Mouse (Mus musculus) CD8-positive naive resting alpha-beta T cell, adult 2 months (primary cell): Measurements from ENCODE around the gene 2010109A12Rik.

Experiments
- DNase-seq, 2 experiments: peaks; one replicate each; pipeline ENCODE4 v3.0.0; 2022; ENCODE audit warnings: low read depth in 2 of 2, low spot score in 2 of 2

Gene 2010109A12Rik

DNA sequence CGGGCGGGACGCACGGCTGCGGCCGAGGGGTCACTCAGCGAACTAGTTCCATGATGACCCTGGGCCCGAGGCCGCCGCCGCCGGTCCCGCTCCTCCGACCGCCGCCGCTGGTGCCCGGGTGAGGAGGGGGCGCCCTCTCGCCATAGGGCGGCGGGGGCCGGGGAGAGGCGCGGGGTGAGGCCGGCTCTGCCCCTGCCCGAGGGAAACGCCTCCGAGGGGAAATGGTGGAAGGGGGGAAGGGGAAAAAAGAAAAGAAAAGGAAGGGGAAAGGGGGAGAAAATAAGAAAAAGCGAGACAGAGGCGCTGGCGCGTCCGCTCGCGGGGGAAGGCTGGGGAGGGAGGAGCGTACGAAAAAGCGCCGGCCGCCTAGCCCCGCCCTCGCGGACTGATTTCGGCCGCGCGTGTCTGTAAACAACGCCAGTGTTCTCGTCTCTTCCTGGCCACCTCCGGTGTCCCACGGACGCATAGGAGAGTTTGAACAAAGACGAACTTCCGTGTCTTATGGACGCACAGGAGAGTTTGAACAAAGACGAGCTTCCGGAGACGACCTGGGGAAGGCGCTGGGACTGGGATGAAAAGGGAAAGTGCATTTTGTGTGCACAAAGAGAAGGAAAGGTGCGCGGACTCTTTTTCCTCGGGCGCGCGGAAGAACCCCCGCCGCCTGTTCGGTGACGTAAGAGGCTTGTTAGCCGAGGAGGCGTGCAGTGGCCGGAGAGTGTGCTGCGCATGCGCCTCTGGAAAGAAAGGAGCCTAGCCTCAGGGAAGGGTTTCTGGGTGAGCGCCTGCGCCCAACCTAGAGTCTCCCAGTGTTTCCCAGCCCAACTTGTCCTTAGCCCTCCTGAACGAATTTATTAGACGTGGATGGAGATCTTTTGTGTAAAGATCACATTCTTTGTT is at the start of gene 2010109A12Rik, which contains the start of gene Ccni:
Gene 2010109A12Rik (plus strand): TSS at position 410 of the 897 bp plus-strand sequence.
Gene Ccni (minus strand): TSS at position 387 of the 897 bp plus-strand sequence.
- DNase-seq, result peak; percentile 92 to 96

- DNase-seq, result no peak
Observed at GRCm38 (mm10) chr5:93163541-93163940, 42.8 kb upstream of the 2010109A12Rik start.

DNA sequence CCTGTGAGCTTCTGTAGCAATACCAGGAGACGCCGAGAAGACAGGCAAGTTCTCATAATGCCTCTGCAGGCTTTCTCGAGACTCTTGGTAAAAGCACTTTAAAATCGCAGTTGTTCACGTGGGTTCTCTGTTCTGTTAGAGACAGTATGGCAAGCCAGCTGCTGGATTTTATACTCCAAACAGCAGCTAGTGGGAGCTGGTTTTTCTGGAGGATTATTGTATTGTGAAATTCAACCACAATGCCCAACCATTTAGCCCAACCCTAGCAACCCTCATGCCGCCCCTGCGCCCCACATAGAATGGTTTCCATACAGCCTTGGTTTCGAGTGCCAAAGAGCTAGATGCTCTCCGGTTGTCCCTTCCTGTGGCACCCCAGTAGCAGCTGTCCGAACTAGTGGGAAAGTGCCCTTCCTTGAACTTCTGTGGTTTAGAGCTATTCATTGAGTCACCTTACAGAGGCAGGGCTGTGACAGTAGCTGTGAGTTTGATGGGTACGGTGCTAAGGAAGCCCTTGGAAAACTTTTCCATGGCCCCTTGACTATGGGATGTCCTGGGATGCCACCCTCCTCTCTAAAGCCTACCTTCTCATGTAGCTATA is 38.3 kb upstream of the 2010109A12Rik start:
- no peak for DNase-seq

GRCm38 (mm10) chr5:93168654-93169053 is 37.7 kb upstream of the 2010109A12Rik start:
- no peak for DNase-seq

DNA sequence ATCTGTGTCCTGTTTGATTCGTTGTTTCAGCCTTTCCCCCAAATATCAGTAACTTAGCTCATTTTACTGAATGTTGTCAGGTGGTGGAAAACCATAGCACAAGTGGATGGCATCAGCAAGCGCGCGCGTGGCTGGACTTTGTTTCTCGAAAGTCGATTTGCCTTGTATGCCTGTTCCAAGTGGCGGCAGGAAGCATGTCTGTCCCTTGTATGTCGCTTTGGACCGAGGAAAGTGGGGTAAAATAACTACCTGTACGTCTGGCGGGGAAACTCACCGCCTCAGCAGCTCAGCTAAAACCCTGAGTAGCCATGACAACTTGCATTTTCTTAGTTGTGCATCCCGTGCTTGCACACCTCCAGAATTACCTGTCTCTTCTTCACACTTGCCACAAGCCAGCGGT is 34.9 kb upstream of the 2010109A12Rik start:
- no peak for DNase-seq

DNA sequence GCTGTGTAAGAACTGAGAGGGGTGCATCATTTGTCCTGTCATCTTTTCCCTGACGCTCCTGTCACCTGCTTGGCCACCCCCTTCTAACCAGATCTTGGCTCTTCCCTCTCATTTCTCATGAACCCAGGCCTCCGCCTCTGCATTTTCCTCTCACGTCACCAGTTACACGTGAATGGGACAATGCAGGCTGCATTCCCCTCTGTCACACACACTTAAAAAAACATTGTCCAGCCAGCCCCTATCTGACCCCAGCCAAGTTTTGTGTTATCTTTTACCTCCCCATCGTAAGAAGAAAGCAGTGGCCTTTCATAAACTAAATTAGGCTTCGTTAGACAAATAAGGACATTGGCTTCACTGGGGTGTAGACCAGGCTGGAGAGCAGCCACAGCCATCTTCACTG is 33.8 kb upstream of the 2010109A12Rik start:
- no peak for DNase-seq

DNA sequence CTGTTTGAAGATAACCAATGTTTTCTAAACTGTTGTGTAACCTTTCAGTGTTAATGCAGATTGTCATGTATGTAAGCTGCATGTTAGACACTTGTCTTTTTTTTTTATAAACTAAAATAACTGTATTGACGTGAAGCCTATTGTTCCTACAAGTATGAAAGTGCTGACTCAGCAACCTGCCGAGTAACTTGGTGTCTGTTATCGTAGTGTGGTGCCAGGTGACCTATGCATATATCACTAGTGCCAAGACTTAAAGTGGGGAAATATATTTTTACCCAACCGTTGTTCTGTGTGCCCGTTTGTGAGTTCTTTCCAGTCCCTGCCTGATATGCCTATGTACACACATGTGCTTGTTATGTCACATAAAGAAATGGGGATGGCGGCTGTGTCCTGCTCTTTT is 31.6 kb upstream of the 2010109A12Rik start:
- DNase-seq, result no peak

- no peak for DNase-seq
Observed at GRCm38 (mm10) chr5:93178616-93179015, 27.7 kb upstream of the 2010109A12Rik start.

GRCm38 (mm10) chr5:93180252-93180651 is 26.1 kb upstream of the 2010109A12Rik start:
- peak in 1 of 2 experiments; percentile 28 for DNase-seq

DNA sequence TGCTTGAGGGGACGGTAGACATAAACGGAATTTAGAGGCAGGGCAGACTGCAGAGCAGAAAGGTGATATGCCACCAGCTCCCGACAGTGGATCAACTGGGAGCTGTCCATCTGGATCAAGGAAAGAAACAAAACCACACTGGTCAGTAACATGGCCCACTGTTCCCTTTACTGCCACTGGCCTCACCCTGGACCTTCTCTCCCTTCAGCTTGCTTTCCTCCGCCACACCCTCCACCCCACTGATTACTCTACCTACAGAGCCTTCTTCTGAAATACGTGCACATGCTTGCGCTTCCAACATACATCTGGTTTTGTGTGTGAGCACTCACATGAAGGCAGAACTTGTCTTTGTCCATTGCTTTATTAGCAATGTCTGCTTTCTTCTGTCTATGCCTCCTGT is 23.0 kb upstream of the 2010109A12Rik start:
- no peak for DNase-seq

DNA sequence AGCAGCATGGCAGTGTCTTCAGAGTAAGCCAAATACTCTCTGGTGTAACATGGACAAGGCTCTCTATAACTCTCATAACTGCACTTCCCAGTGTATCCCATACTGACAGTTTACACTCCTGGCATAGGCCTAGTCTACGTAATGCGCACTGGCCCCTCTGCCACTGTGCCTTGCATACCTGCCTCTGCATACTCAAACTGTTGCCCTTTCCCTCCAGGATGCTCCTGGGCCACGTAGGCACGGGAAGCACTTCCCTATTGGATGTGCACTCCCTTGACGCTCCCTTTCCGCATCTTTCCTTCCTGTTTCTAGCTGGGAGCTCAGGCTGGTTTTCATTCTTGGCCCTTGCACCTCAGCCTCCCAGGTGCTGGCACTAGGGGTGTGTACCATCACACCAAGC is 21.8 kb upstream of the 2010109A12Rik start:
- DNase-seq, result no peak

DNA sequence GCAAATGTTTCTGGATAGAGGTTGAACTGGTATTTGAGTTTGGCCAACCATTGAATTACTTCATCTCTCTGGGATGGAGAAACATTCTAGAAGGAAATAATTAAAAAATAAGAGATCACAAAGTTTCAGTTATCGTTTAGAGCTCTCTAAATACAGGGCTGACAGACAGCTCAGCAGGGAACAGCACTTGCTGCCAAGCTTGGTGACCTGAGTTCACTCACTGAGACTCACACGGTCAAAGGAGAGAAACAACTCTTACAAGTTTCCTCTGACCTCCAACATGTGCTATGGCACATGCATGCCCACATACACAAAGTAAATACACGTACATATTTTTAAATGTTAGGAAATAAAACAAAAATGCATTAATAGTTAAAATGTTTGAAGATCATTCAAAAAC is 16.7 kb upstream of the 2010109A12Rik start:
- DNase-seq, result no peak

DNA sequence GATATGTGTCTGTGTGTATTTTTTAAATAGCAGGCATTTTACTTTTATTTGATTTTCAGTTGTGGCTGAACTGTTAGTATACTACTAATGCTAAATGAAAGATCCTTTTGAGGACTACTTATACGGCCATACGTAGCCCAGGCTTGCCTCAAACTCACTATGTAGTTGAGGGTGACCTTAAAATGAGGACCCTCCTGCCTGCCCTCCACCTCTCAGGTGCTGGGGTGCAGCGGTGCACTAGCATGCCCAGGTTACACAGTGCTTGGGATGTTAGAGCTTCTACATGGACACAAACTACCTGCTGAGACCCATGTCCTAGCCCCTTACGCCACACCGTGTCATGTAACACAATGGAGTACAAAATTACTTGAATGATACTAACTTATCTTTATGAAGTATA is 15.9 kb upstream of the 2010109A12Rik start:
- no peak for DNase-seq

DNA sequence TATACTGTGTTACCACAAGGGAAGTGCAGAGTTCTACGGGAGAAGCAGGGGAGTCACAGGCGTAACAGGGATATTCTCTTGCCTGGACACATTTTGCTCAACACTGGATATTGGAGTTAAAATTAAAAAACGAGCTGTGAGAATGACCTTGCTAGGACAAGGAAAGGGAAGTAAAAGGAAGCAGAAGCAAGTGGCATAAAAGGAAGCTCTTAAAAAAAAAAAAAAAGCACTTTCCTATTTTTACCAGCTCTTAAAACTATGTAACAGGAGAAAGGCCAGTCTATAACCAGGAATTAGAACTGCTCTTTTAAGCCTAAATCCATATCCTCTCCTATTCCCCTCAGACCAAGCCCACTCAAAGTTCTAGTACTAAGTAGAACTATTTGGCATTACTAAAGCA is 8.1 kb upstream of the 2010109A12Rik start:
- no peak for DNase-seq

DNA sequence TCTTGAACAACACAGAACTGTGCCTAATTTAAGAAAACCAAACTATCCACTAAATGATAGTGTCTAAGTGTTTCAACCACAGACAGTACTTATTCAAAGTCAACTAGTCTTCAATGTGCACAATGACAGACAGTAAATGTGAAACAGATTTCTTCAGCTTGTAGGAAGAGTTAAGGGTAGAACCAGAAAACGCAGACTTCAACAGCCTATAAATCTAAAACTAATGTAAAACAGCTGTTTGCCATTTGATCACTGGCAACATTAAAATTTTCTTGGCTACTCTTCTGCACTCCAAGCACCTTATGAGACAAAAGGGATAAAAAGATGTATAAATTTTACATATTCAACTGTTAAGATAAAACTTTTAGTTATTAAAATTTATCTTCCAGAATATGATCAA is 5.1 kb upstream of the 2010109A12Rik start:
- DNase-seq, result no peak

GRCm38 (mm10) chr5:93205371-93206108 is 778 bp upstream of the 2010109A12Rik start:
- peak; percentile 56 to 58 for DNase-seq

GRCm38 (mm10) chr5:93207006-93207348 is 659 bp downstream of the 2010109A12Rik start:
- DNase-seq, result no peak

GRCm38 (mm10) chr5:93207555-93207954 is 1.2 kb downstream of the 2010109A12Rik start:
- DNase-seq, result no peak

DNA sequence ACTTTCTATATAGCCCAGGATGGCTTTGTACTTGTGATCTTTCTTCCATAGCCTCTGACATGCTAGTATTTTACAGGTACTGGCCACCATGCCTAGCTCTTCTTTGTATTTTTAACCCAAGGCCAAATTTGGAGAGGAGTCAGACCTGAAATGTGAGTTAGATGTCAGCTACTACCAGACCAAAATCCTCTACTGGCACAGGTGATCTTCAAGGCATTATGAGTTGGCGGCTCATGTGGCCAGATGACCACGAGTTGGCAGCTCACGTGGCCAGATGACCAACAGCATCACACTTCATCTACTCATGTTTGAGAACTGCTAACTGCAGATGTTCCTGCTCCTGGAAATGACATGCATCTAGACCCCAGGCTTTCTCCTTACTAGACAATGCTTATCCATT is 12.1 kb downstream of the 2010109A12Rik start:
- no peak for DNase-seq

GRCm38 (mm10) chr5:93221661-93222060 is 15.3 kb downstream of the 2010109A12Rik start:
- DNase-seq, result no peak

- DNase-seq, result no peak
Observed at GRCm38 (mm10) chr5:93224549-93224948, 18.2 kb downstream of the 2010109A12Rik start.

DNA sequence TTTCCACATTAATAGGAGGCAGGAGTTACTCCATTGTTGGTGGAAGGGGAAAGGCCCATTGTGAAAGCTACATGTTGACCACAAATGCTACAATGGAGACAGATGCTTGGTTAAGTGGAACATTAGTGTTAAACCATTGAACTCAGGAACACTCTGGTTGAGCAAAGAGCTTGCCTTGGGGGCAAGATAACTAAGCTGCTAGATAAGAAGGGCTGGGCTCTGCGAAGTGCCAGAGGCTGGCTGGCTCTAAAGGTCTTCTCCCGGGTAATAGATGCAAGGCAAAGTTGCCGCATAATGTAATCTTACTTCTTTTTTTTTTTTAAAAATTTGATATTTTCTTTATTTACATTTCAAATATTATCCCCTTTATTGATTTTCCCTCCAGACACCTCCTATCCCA is 20.8 kb downstream of the 2010109A12Rik start:
- DNase-seq, result no peak
